Mouse (Mus musculus): ENCODE data around the gene Smc2.
"Not testable (repeated sequence)": the region's sequence is repeated elsewhere in the genome, so short reads cannot be mapped to it uniquely, and the experiment has no call there.

Gene Smc2

DNA sequence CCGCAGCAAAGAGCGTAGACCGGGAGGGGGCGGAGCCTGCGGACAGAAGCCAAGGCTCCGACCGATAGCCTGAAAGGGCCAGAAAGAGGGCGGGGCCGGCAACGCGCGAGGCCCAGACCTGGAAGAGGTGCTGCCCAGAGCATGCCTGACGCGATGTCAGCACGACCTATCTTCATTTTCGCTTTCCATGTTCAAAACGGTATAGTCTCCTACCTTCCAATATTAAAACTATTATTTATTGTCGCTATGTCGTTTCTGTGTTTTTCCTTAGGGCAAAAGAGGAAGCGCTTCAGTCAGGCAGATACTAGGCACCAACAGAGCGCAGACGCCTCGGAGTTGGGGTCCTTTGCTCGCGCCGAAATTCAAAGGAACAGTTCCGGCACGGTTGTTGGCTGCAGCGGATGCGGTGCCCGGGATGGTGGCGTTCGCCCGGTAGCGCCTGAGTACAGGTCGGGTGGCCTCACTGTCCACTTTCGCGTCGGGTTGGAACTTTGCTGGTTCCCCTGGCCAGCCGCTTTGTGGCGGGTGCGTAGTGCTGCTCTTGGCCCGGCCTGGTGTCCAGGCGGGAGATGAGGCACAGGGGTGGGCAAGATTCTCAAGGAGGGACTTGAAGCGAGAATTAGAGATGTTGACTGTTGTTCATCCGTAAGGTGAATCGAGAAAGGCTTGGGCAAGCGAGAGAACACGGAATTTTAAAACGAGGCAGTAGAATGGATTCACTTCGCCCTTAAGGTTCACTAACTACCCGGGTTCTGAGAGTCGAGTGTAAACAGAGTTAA lies at the start of gene Smc2:
Smc2 (plus strand) TSS at position 358 of the 779 bp plus-strand sequence.
- peak; percentile 92 for DNase-seq (ENCODE audit: low spot score)

- no peak for DNase-seq (ENCODE audit: low spot score)
These were observed 27.5 kb upstream of the Smc2 start for GRCm38 (mm10) chr4:52411587-52411986.

DNA sequence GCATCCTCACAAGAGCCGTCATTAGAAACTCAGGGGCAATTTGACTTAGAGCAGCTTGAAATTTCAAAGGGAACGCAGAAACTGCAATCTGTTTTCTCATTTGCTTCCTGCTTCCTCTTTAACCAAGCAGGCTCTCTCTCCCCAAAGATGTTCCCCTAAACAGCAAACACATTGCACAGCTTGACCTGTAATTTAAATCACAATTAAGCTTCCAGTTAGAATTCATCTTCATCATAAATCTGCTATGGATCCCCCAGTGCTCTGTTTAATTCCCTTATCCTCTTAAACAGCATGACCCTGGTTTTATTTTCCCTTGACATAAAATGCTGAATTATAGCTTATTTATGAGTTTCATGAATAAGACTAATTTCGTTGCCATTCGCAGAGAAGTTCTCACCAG lies 15.4 kb upstream of the Smc2 start:
- no peak for DNase-seq (ENCODE audit: low spot score)

- DNase-seq (ENCODE audit: low spot score) = peak; percentile 93
These were observed 9.5 kb upstream of the Smc2 start for GRCm38 (mm10) chr4:52429310-52430198.

DNA sequence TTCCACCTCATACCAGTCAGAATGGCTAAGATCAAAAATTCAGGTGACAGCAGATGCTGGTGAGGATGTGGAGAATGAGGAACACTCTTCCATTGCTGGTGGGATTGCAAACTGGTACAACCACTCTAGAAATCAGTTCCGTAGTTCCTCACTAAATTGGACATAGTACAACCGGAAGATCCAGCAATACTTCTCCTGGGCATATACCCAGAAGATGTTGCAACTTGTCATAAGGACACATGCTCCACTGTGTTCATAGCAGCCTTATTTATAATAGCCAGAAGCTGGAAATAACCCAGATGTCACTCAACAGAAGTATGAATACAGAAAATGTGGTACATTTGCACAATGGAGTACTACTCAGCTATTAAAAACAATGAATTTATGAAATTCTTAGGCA lies 3.5 kb upstream of the Smc2 start:
- not testable (repeated sequence) for DNase-seq (ENCODE audit: low spot score)

DNA sequence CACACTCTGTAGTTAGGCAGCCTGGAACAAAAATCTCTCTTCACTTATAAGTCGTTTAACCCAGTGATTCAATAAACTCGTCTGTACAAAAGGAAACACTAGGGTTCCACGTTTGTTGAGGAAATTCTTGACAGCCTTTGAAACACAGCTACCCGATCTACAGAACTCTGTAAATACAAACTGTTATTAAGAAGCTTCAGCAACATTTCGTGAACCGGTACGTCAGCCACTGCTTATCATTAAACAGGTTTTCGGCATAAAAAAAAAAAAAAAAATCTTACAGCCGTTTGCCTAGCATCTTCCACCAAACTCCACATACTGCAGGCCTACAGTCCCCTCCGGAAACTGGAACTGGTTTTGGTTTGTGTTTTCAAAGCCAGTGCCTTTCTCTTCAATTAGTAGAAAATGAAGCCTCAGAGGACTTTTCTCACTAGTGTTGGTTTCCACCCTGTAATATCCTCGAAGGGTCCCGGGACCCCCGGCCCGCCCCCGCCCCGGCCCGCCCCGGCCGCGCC lies 615 bp upstream of the Smc2 start:
- DNase-seq (ENCODE audit: low spot score) = no peak

DNA sequence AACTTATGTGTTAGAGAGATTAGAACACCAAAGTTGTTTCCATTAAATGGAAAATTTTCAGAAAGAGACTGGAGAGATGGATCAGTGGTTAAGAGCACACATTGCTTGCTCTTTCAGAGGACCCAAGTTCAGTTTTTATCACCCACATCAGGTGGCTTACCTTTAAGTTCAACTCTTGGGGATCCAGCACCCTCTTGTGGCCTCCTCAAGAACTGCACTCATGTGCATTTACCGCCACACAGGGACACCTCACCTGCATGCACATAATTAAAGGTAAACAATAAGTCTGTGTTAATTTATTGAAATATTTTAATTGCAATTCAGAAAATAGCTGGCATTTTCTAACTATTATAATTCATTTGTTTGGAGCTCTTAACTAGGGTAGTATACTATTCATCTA lies 20.7 kb downstream of the Smc2 start:
- DNase-seq (ENCODE audit: low spot score) = no peak

- no peak for DNase-seq (ENCODE audit: low spot score)
These were observed 22.3 kb downstream of the Smc2 start for GRCm38 (mm10) chr4:52461321-52461720.

DNA sequence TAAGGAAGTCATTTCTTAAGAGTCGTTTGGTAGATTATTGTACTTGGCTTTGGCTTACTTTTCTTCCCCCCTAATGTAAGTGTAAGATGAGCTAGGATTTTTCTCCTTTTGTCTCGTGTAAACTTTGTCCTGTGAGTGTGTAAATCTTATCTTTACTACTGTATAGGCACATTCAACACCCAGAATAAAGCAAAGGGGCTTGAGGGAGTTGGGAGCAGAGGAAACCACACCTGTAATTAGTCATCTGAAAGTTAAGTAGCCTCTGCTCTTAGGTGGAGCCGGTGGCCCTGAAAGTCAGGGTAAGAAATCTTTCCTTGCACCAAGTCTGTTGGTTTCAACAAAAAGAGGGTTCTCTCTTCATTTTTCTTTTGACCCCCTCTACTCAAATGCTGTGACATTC lies 34.4 kb downstream of the Smc2 start:
- DNase-seq (ENCODE audit: low spot score) = no peak

GRCm38 (mm10) chr4:52487486-52487885 lies 48.4 kb downstream of the Smc2 start:
- DNase-seq (ENCODE audit: low spot score) = no peak

- not testable (repeated sequence) for DNase-seq (ENCODE audit: low spot score)
These were observed 58.1 kb downstream of the Smc2 start, which contains the start of gene Vma21-ps for GRCm38 (mm10) chr4:52497144-52497543. Gene Vma21-ps (minus strand): TSS chr4:52497244.

GRCm38 (mm10) chr4:52517580-52517979 lies 78.5 kb downstream of the Smc2 start:
- no peak for DNase-seq (ENCODE audit: low spot score)

GRCm38 (mm10) chr4:52519301-52519700 lies 80.3 kb downstream of the Smc2 start:
- no peak for DNase-seq (ENCODE audit: low spot score)

- DNase-seq (ENCODE audit: low spot score) = no peak
These were observed 87.4 kb downstream of the Smc2 start for GRCm38 (mm10) chr4:52526464-52526863.

- no peak for DNase-seq (ENCODE audit: low spot score)
These were observed 91.6 kb downstream of the Smc2 start for GRCm38 (mm10) chr4:52530636-52531035.

All from yolk sac, embryonic 10.5 days (tissue).